Mouse (Mus musculus): ENCODE data around the gene Zmynd8. TPM values are rescaled to one million over a fixed set of nuclear protein-coding genes. Genes with fewer than 3 reads are reported as not detected.
"Not testable (repeated sequence)": the region's sequence is repeated elsewhere in the genome, so short reads cannot be mapped to it uniquely, and the experiment has no call there.

The Zmynd8 gene
- polyA plus RNA-seq, 1 experiment from 2014 or later: 45.3 TPM

DNA sequence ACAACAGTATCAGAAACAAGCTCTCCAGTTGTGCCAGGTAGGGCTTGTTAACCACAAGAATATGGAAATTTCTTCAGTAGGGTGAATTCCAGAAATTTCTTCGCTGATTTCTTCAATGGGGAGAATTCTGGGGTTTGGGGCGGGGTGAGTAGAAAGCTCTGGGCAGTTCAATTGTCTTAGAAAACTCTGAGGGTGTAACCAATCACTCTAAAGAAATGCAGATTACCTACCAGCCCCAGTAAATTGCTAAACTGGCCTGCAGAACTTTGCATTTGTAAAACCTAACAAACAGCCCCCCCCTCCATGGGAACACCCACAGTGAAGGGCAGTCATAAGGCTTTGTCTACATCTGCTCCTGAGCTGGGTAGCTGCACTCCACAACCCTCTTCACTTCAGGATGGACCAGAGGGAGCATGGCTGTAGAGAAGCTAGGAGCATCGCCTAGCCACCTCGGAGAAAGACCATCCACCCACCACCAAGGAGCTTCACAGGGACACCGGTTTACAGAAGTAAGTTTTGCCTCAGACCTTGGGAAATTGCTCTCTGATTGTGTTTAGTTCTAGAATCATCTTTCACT, 88.8 kb downstream of the Zmynd8 start:
- H3K9me3 ChIP-seq (replicated peaks; ENCODE audit: control insufficient read depth, low read length): no peaks in the 10 kb centered on the region
- no peak overlapping the region for H3K9ac ChIP-seq (ENCODE audit: low read length)
- H3K4me3 ChIP-seq (replicated peaks; ENCODE audit: low read length): no peak overlapping the region
- no peak for ATAC-seq (ENCODE audit: insufficient read depth, low FRiP score)
- no peak overlapping the region for H3K27ac ChIP-seq (ENCODE audit: low read length)
- no peaks in the 10 kb centered on the region for H3K4me1 ChIP-seq (ENCODE audit: control insufficient read depth, insufficient read depth, low read length)
- no peak overlapping the region for H3K4me2 ChIP-seq (ENCODE audit: low read depth, low read length)
- H3K27me3 ChIP-seq (ENCODE audit: control insufficient read depth, insufficient read depth, low read length): no peaks in the 10 kb centered on the region
- peaks cover 41% of the 10 kb centered on the region for H3K36me3 ChIP-seq (ENCODE audit: control insufficient read depth, insufficient read depth, low read length)
- 94% methylated on average over 5 of the region's 5 CpGs for whole genome bisulfite sequencing

DNA sequence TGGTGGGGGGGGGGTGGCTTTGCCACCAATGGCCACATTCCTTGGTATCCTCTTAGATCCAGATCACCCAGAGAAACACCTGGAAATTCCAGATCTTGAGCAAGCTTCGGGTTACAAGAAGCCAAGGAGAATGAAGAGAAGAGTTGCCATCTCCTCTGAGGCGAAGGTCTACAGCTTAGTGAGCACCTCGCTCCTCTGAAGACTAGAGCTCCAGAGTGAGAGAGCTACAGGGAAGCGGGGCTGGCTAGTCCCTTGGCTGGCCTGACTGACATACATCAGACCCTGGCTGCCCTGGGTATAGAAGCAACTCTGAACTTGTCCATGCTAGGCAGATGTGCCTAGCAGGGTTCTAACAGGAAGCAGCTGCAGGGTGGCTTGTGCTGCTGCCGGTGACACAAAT, 89.7 kb downstream of the Zmynd8 start:
- Histone ChIP-seq H3K27me3 (ENCODE audit: control insufficient read depth, insufficient read depth, low read length) (no peaks in the 10 kb centered on the region), H3K9me3 (replicated peaks; ENCODE audit: control insufficient read depth, low read length) (no peaks in the 10 kb centered on the region), H3K4me3 (replicated peaks; ENCODE audit: low read length) (no peak overlapping the region), H3K4me1 (ENCODE audit: control insufficient read depth, insufficient read depth, low read length) (no peaks in the 10 kb centered on the region), H3K9ac (ENCODE audit: low read length) (no peak overlapping the region), H3K36me3 (ENCODE audit: control insufficient read depth, insufficient read depth, low read length) (peaks cover 41% of the 10 kb centered on the region), H3K4me2 (ENCODE audit: low read depth, low read length) (no peak overlapping the region), H3K27ac (ENCODE audit: low read length) (no peak overlapping the region)
- ATAC-seq (ENCODE audit: insufficient read depth, low FRiP score): no peak
- 92% methylated on average over 5 of the region's 5 CpGs for WGBS

DNA sequence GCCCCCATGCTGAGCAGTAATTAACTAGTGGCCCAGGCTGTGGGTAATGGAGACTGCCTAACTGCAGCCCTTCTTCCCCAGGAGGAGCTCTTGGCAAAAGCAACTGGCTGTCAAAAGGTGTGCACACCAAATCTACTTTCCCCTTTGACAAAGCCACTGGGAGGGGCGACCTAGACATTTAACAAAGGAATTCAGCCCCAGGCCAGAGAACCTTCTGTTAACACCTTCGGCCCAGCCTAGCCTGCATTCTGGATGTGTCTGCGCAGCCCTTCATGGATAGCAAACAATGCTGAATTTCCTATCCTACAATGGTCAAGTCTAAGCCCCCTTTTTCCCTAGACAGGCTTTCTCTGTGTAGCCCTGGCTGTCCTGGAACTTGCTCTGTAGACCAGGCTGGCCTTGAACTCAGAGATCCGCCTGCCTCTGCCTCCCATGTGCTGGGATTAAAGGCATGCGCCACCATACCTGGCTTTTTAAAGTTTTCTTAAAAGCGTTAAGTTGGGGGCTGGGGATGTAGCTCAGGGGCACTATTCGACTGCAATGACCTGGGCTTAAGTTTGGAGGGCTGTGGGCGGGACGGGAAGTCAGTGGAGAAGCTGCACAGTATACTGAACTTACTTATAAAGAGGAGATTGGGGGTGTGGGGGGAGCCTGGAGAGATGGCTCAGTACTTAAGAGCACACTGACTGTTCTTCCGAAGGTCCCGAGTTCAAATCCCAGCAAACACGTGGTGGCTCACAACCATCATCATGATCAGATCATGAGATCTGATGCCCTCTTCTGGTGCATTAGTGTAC, 90.4 kb downstream of the Zmynd8 start:
- no peaks in the 10 kb centered on the region for H3K9me3 ChIP-seq (replicated peaks; ENCODE audit: control insufficient read depth, low read length)
- no peak overlapping the region for H3K4me3 ChIP-seq (replicated peaks; ENCODE audit: low read length)
- no peaks in the 10 kb centered on the region for H3K27me3 ChIP-seq (ENCODE audit: control insufficient read depth, insufficient read depth, low read length)
- H3K4me2 ChIP-seq (ENCODE audit: low read depth, low read length): no peak overlapping the region
- H3K9ac ChIP-seq (ENCODE audit: low read length): no peak overlapping the region
- H3K4me1 ChIP-seq (ENCODE audit: control insufficient read depth, insufficient read depth, low read length): no peaks in the 10 kb centered on the region
- H3K36me3 ChIP-seq (ENCODE audit: control insufficient read depth, insufficient read depth, low read length): peaks cover 36% of the 10 kb centered on the region
- 95% methylated on average over 12 of the region's 12 CpGs for WGBS
- no peak overlapping the region for H3K27ac ChIP-seq (ENCODE audit: low read length)
- no peak for ATAC-seq (ENCODE audit: insufficient read depth, low FRiP score)

DNA sequence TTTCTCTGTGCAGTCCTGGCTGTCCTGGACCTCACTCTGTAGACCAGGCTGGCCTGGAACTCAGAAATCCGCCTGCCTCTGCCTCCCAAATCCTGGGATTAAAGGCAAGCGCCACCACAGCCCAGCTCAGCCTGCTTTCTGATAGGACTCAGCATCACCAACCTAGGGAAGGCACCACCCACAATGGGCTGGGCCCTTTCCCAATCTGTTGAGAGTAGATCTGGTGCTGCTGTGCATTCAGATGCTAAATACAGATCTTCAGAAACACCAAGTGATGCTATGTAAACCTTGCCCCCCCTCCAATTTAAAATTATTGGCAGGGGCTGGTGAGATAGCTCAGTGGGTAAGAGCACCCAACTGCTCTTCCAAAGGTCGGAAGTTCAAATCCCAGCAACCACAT, 98.6 kb downstream of the Zmynd8 start:
- H3K9ac ChIP-seq (ENCODE audit: low read length); ATAC-seq (ENCODE audit: insufficient read depth, low FRiP score); H3K4me2 ChIP-seq (ENCODE audit: low read depth, low read length); H3K4me1 ChIP-seq (ENCODE audit: control insufficient read depth, insufficient read depth, low read length); H3K4me3 ChIP-seq (replicated peaks; ENCODE audit: low read length); H3K27ac ChIP-seq (ENCODE audit: low read length); H3K9me3 ChIP-seq (replicated peaks; ENCODE audit: control insufficient read depth, low read length); H3K27me3 ChIP-seq (ENCODE audit: control insufficient read depth, insufficient read depth, low read length): not testable (repeated sequence)
- WGBS: 89% methylated on average over 3 of the region's 3 CpGs
- H3K36me3 ChIP-seq (ENCODE audit: control insufficient read depth, insufficient read depth, low read length): peaks cover 24% of the 10 kb centered on the region

DNA sequence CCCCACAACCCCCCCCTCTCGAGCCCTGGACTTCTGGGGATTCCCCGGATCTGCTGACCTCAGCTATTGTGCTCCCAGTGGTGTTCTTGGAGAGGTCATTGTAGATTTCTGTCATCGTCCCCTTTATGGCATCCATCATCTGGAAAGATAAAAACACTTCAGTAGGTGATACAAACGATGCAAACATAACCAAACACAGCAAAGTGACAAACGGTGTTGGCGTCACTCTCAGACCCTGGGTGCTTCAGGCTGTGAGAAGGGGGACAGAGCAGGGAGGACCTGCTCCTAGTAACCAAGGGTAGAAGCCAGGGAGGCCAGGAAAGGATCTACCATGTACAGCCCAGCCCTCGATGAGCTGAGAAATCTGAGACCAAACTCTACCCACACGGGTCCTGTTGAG, 100.9 kb downstream of the Zmynd8 start:
- H3K27me3 ChIP-seq (ENCODE audit: control insufficient read depth, insufficient read depth, low read length): no peaks in the 10 kb centered on the region
- no peak overlapping the region for H3K27ac ChIP-seq (ENCODE audit: low read length)
- no peak for ATAC-seq (ENCODE audit: insufficient read depth, low FRiP score)
- no peak overlapping the region for H3K4me3 ChIP-seq (replicated peaks; ENCODE audit: low read length)
- no peaks in the 10 kb centered on the region for H3K9me3 ChIP-seq (replicated peaks; ENCODE audit: control insufficient read depth, low read length)
- peaks cover 32% of the 10 kb centered on the region for H3K36me3 ChIP-seq (ENCODE audit: control insufficient read depth, insufficient read depth, low read length)
- 62% methylated on average over 8 of the region's 8 CpGs for WGBS
- H3K4me1 ChIP-seq (ENCODE audit: control insufficient read depth, insufficient read depth, low read length): no peaks in the 10 kb centered on the region
- no peak overlapping the region for H3K9ac ChIP-seq (ENCODE audit: low read length)
- no peak overlapping the region for H3K4me2 ChIP-seq (ENCODE audit: low read depth, low read length)

DNA sequence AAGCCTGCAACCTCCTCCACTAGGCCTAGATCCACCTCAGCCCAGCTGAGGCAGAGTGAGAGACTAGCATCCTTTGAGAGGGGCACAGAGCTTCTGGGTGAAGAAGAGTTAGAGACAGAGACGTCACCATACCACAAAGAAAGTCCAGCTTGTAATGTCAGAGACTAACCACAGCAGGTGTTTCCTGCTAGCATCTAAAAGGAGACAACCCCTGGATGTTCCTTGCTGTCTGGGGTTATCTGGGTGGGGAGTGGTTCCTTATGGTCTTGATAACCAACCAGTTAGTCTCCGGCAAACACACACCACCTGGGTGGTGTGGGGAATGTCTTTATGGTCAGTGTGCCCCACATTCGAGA, 105.6 kb downstream of the Zmynd8 start:
- Histone ChIP-seq H3K36me3 (ENCODE audit: control insufficient read depth, insufficient read depth, low read length) (peaks cover 46% of the 10 kb centered on the region), H3K27me3 (ENCODE audit: control insufficient read depth, insufficient read depth, low read length) (no peaks in the 10 kb centered on the region), H3K4me3 (replicated peaks; ENCODE audit: low read length) (no peak overlapping the region), H3K27ac (ENCODE audit: low read length) (no peak overlapping the region), H3K4me2 (ENCODE audit: low read depth, low read length) (no peak overlapping the region), H3K4me1 (ENCODE audit: control insufficient read depth, insufficient read depth, low read length) (no peaks in the 10 kb centered on the region), H3K9ac (ENCODE audit: low read length) (no peak overlapping the region), H3K9me3 (replicated peaks; ENCODE audit: control insufficient read depth, low read length) (no peaks in the 10 kb centered on the region)
- 75% methylated on average over 3 of the region's 3 CpGs for WGBS
- ATAC-seq (ENCODE audit: insufficient read depth, low FRiP score): no peak

DNA sequence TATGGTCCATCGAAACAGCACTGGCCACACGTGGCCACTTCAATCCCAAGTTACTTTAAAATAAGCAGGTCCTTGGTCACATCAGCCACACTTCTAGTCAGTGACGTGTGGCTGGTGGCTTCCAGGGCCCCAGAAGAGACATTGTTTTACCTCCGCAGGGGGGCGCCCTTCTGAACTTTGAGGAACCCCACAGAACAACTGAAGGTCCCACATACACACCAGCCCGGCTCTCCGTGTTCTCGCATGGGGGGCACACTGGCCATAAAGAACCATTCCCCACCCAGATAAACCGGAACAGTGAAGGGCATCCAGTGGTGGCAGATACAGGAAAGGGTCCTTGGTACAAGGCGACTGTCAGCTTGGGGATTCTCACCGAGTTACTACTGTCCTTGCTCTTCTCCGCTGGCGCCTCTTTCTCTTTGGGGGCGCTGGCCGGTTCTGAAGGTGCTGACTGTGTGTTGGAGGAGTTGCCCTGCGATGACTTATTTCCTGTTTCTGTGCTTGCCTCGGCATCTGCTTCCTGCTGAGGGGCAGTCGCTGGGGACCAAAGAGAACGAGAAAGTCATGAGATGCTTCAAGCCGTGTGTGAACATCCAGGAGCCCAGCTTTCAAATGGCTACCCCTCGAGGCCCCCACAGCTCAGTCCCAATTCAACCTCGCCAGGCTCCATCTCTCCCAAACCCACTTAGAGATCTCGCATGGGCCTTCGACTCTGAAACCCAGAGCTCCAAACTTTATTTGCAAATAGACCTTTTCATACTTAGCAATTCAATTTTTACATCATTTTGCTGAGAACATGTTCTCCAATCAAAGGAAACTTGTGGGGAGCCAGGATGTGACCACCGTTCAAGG, 106.2 kb downstream of the Zmynd8 start:
- Histone ChIP-seq H3K4me2 (ENCODE audit: low read depth, low read length) (no peak overlapping the region), H3K27me3 (ENCODE audit: control insufficient read depth, insufficient read depth, low read length) (no peaks in the 10 kb centered on the region), H3K4me3 (replicated peaks; ENCODE audit: low read length) (no peak overlapping the region), H3K9ac (ENCODE audit: low read length) (no peak overlapping the region), H3K4me1 (ENCODE audit: control insufficient read depth, insufficient read depth, low read length) (peaks cover 4% of the 10 kb centered on the region; the same call in 1 of the 2 replicates), H3K27ac (ENCODE audit: low read length) (no peak overlapping the region), H3K36me3 (ENCODE audit: control insufficient read depth, insufficient read depth, low read length) (peaks cover 46% of the 10 kb centered on the region), H3K9me3 (replicated peaks; ENCODE audit: control insufficient read depth, low read length) (no peaks in the 10 kb centered on the region)
- no peak for ATAC-seq (ENCODE audit: insufficient read depth, low FRiP score)
- 87% methylated on average over 25 of the region's 25 CpGs for WGBS

DNA sequence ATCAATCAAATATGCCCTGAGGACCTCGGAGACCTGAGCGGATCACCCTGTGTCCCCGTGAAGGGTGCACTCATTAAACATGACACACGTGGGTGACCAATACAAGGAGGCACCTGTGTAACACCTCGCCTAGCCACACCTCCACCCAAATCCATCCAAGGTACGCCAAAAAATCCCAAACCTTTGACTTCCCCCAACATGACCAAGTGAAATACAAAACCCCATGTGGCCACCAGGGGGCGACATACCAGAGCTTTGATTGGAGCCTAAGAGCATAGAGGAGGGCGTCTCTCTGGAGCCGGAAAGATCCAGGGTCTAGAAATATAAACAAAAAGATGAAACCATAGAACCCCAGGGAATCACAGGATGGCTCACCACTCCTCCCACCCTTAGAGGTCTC, 107.2 kb downstream of the Zmynd8 start:
- Histone ChIP-seq H3K4me2 (ENCODE audit: low read depth, low read length) (no peak overlapping the region), H3K27ac (ENCODE audit: low read length) (no peak overlapping the region), H3K4me1 (ENCODE audit: control insufficient read depth, insufficient read depth, low read length) (peaks cover 4% of the 10 kb centered on the region; the same call in 1 of the 2 replicates), H3K9ac (ENCODE audit: low read length) (no peak overlapping the region), H3K4me3 (replicated peaks; ENCODE audit: low read length) (no peak overlapping the region), H3K27me3 (ENCODE audit: control insufficient read depth, insufficient read depth, low read length) (no peaks in the 10 kb centered on the region), H3K9me3 (replicated peaks; ENCODE audit: control insufficient read depth, low read length) (no peaks in the 10 kb centered on the region), H3K36me3 (ENCODE audit: control insufficient read depth, insufficient read depth, low read length) (peaks cover 42% of the 10 kb centered on the region)
- ATAC-seq (ENCODE audit: insufficient read depth, low FRiP score): no peak; the same call in 1 of the 2 replicates
- 52% methylated on average over 9 of the region's 9 CpGs for WGBS

DNA sequence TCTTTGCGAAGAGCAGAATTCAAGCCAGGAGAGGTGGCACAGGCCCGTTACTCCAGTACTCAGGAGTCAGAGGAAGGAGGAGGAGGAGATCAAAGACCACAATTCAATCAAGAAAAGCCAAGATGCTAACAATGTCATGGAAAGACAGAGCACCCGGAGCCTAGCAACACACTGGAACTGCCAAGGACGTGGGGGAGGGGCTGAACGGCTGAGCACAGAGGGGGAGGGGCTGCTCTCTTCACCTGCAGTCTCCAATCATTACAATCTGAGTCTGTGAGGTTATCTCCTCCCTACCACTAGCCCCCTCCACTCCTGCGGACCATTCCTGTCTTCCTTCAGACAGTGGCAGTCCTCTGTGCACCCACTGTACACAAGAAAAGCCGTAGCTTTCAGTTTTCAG, 107.8 kb downstream of the Zmynd8 start:
- Histone ChIP-seq H3K4me2 (ENCODE audit: low read depth, low read length) (no peak overlapping the region), H3K4me1 (ENCODE audit: control insufficient read depth, insufficient read depth, low read length) (peaks cover 4% of the 10 kb centered on the region; the same call in 1 of the 2 replicates), H3K27ac (ENCODE audit: low read length) (no peak overlapping the region), H3K4me3 (replicated peaks; ENCODE audit: low read length) (no peak overlapping the region), H3K9ac (ENCODE audit: low read length) (no peak overlapping the region), H3K27me3 (ENCODE audit: control insufficient read depth, insufficient read depth, low read length) (no peaks in the 10 kb centered on the region), H3K9me3 (replicated peaks; ENCODE audit: control insufficient read depth, low read length) (no peaks in the 10 kb centered on the region), H3K36me3 (ENCODE audit: control insufficient read depth, insufficient read depth, low read length) (peaks cover 45% of the 10 kb centered on the region)
- WGBS: 51% methylated on average over 7 of the region's 7 CpGs
- ATAC-seq (ENCODE audit: insufficient read depth, low FRiP score): no peak
